Mouse (Mus musculus): ENCODE data around the gene Hdac5. TPM values are rescaled to one million over a fixed set of nuclear protein-coding genes. Genes with fewer than 3 reads are reported as not detected.
A peak's percentile ranks its signal among the peaks of the same experiment; 100 is the strongest.

Gene Hdac5
- total and polyA plus RNA-seq, 3 experiments = 9.1 to 29.3 TPM; not detected in 1

GRCm38 (mm10) chr11:102201408-102201821, 28.6 kb downstream of the Hdac5 start:
- Histone ChIP-seq H3K9me3 (replicated peaks; ENCODE audit: insufficient read depth, low read length) (no peaks in the 10 kb centered on the region), H3K4me3 (ENCODE audit: control insufficient read depth in 1 of 2, insufficient read depth in 1 of 2, low read depth in 2 of 2, low read length in 2 of 2) (no peak overlapping the region), H3K9ac (ENCODE audit: control insufficient read depth, low read depth, low read length, poor library complexity, severe bottlenecking) (no peak overlapping the region), H3K27ac (ENCODE audit: control insufficient read depth, low read depth, low read length) (no peak overlapping the region), H3K79me2 (ENCODE audit: control insufficient read depth, insufficient read depth, low read length, poor library complexity) (no peaks in the 10 kb centered on the region), H3K4me1 (ENCODE audit: control insufficient read depth in 1 of 2, insufficient read depth in 2 of 2, low read length in 2 of 2) (peaks cover 1 to 5% of the 10 kb centered on the region in 2 experiments), H3K27me3 (ENCODE audit: control insufficient read depth in 1 of 2, insufficient read depth in 2 of 2, low read length in 2 of 2) (no peaks in the 10 kb centered on the region), H3K36me3 (ENCODE audit: control insufficient read depth in 1 of 2, insufficient read depth in 2 of 2, low read length in 2 of 2) (peaks cover 0 to 3% of the 10 kb centered on the region in 2 experiments; a peak in 2 of 4 replicates)
- TF ChIP-seq JUND (IDR thresholded peaks at IDR 0.05; ENCODE audit: low read depth, low read length) = no peak
- no peak for TF ChIP-seq MAFK (IDR thresholded peaks at IDR 0.05; ENCODE audit: borderline replicate concordance, low read depth, low read length)
- no peak for TF ChIP-seq NELFE (IDR thresholded peaks at IDR 0.05; ENCODE audit: low read depth, low read length)
- TF ChIP-seq SMC3 (IDR thresholded peaks at IDR 0.05; ENCODE audit: low read depth, low read length) = peak; percentile 31
- no peak for TF ChIP-seq NRF1 (IDR thresholded peaks at IDR 0.05; ENCODE audit: insufficient read depth, low read depth, low read length, poor library complexity, severe bottlenecking)
- TF ChIP-seq USF2 (IDR thresholded peaks at IDR 0.05; ENCODE audit: borderline replicate concordance in 1 of 2, insufficient read depth in 1 of 2, low read depth in 1 of 2, low read length in 2 of 2) = no peak
- peak; percentile 4 for TF ChIP-seq RAD21 (IDR thresholded peaks at IDR 0.05; ENCODE audit: low read depth, low read length)
- peak in 2 of 3 experiments; percentile 30 to 35; a peak in 4 of 6 replicates for TF ChIP-seq CTCF (IDR thresholded peaks at IDR 0.05 in 2 of 3, conservative IDR thresholded peaks at IDR 0.05 in 1 of 3; ENCODE audit: control insufficient read depth in 1 of 3, insufficient read depth in 1 of 3, low read depth in 2 of 3, low read length in 3 of 3, poor library complexity in 1 of 3, severe bottlenecking in 1 of 3)
- TF ChIP-seq USF1 (IDR thresholded peaks at IDR 0.05; ENCODE audit: low read depth, low read length) = no peak
- TF ChIP-seq GABPA (IDR thresholded peaks at IDR 0.05; ENCODE audit: low read depth, low read length) = no peak
- TF ChIP-seq RCOR1 (IDR thresholded peaks at IDR 0.05; ENCODE audit: low read depth, low read length) = no peak
- TF ChIP-seq POLR2A (IDR thresholded peaks at IDR 0.05; ENCODE audit: control insufficient read depth in 1 of 2, insufficient read depth in 1 of 2, low read depth in 1 of 2, low read length in 2 of 2, poor library complexity in 1 of 2) = no peak
- no peak for DNase-seq (ENCODE audit: low read depth, low spot score)

- TF ChIP-seq ZKSCAN1 (IDR thresholded peaks at IDR 0.05; ENCODE audit: low read depth, low read length) (no peak), KAT2A (conservative IDR thresholded peaks at IDR 0.05; ENCODE audit: low read depth, low read length) (no peak)
- Histone ChIP-seq H3K36me3 (ENCODE audit: control insufficient read depth in 1 of 2, insufficient read depth in 2 of 2, low read length in 2 of 2) (peaks cover 0 to 13% of the 10 kb centered on the region in 2 experiments; a peak in 2 of 4 replicates), H3K9ac (ENCODE audit: control insufficient read depth, low read depth, low read length, poor library complexity, severe bottlenecking) (no peak overlapping the region), H3K79me2 (ENCODE audit: control insufficient read depth, insufficient read depth, low read length, poor library complexity) (no peaks in the 10 kb centered on the region), H3K27ac (ENCODE audit: control insufficient read depth, low read depth, low read length) (no peak overlapping the region), H3K4me1 (ENCODE audit: control insufficient read depth in 1 of 2, insufficient read depth in 2 of 2, low read length in 2 of 2) (peaks cover 6 to 16% of the 10 kb centered on the region in 2 experiments), H3K4me3 (ENCODE audit: control insufficient read depth in 1 of 2, insufficient read depth in 1 of 2, low read depth in 2 of 2, low read length in 2 of 2) (no peak overlapping the region), H3K9me3 (replicated peaks; ENCODE audit: insufficient read depth, low read length) (no peaks in the 10 kb centered on the region), H3K27me3 (ENCODE audit: control insufficient read depth in 1 of 2, insufficient read depth in 2 of 2, low read length in 2 of 2) (no peaks in the 10 kb centered on the region)
- DNase-seq (ENCODE audit: low read depth, low spot score) = no peak
Measured at GRCm38 (mm10) chr11:102199856-102200255, 30.1 kb downstream of the Hdac5 start.

- H3K36me3 ChIP-seq (ENCODE audit: control insufficient read depth in 1 of 2, insufficient read depth in 2 of 2, low read length in 2 of 2) = peaks cover 0 to 15% of the 10 kb centered on the region in 2 experiments; a peak in 2 of 4 replicates
- no peaks in the 10 kb centered on the region for H3K79me2 ChIP-seq (ENCODE audit: control insufficient read depth, insufficient read depth, low read length, poor library complexity)
- H3K9ac ChIP-seq (ENCODE audit: control insufficient read depth, low read depth, low read length, poor library complexity, severe bottlenecking) = no peak overlapping the region
- no peak overlapping the region for H3K27ac ChIP-seq (ENCODE audit: control insufficient read depth, low read depth, low read length)
- H3K4me3 ChIP-seq (ENCODE audit: control insufficient read depth in 1 of 2, insufficient read depth in 1 of 2, low read depth in 2 of 2, low read length in 2 of 2) = no peak overlapping the region
- peaks cover 6 to 21% of the 10 kb centered on the region in 2 experiments for H3K4me1 ChIP-seq (ENCODE audit: control insufficient read depth in 1 of 2, insufficient read depth in 2 of 2, low read length in 2 of 2)
- H3K9me3 ChIP-seq (replicated peaks; ENCODE audit: insufficient read depth, low read length) = no peaks in the 10 kb centered on the region
- TF ChIP-seq SMC3 (IDR thresholded peaks at IDR 0.05; ENCODE audit: low read depth, low read length) = no peak
- TF ChIP-seq CTCF (IDR thresholded peaks at IDR 0.05 in 2 of 3, conservative IDR thresholded peaks at IDR 0.05 in 1 of 3; ENCODE audit: control insufficient read depth in 1 of 3, insufficient read depth in 1 of 3, low read depth in 2 of 3, low read length in 3 of 3, poor library complexity in 1 of 3, severe bottlenecking in 1 of 3) = peak in 1 of 3 experiments; percentile 16; a peak in 2 of 6 replicates
- no peak for DNase-seq (ENCODE audit: low read depth, low spot score)
- no peaks in the 10 kb centered on the region for H3K27me3 ChIP-seq (ENCODE audit: control insufficient read depth in 1 of 2, insufficient read depth in 2 of 2, low read length in 2 of 2)
Measured at GRCm38 (mm10) chr11:102198245-102198644, 31.7 kb downstream of the Hdac5 start.
